Mouse (Mus musculus) heart, postnatal 0 days (tissue): ENCODE data around the gene Hist3h2a.

Source experiments
- CTCF ChIP-seq: IDR thresholded peaks from 2 replicates; pipeline ENCODE4 v1.5.1; 2016; ENCODE audit warnings: antibody characterized with exemption, control low read depth, low read depth
- EP300 ChIP-seq: IDR thresholded peaks from 2 replicates; pipeline ENCODE4 v1.6.1; 2016; ENCODE audit warnings: antibody characterized with exemption, low read depth

DNA sequence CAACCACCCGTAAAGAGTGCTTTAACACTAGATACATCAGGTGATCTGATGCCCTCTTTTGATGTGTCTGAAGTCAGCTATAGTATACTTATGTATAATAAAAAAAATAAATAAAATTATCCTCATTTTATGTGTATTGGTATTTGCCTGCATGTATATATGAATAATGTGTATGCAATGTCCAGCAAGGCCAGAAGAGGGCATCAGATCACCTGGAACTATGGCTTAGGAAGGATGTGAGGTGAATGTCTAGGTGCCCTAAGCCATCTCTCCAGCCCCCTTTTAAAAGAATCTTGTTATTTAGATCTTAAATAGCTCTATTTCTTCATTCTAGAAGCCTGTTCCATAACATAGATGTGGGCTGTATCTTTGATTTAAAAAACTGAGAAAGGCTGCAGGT, 12.9 kb downstream of the Hist3h2a start:
- TF ChIP-seq CTCF (peak; percentile 73), EP300 (no peak)
